Mouse (Mus musculus) erythroid progenitor cell, adult 5-6 weeks (primary cell): ENCODE data around the gene Myo1h. TPM values are rescaled to one million over a fixed set of nuclear protein-coding genes. Genes with fewer than 3 reads are reported as not detected.

Source experiments
- ATAC-seq: replicated peaks from 2 replicates; pipeline ENCODE4 v1.8.0; 2016; ENCODE audit warnings: moderate number of reproducible peaks, mild to moderate bottlenecking, moderate TSS enrichment, inconsistent platforms; ENCODE audit not compliant: poor library complexity, low FRiP score, severe bottlenecking
- total RNA-seq, 2 experiments: library from RNA; stranded (forward) in 1 of 2; stranded (reverse) in 1 of 2; fragments of 150-400 nt in 1 of 2; fragments of 186-747, 209-891 nt in 1 of 2; gene quantifications; 2 replicates each; pipeline versions ENCODE4 v1.2.3 to v1.2.4; 2015 to 2017; ENCODE audit warnings: low replicate concordance in 2 of 2

The Myo1h gene
- total RNA-seq, 2 experiments from 2014 or later: not detected

- 0 out of 2 replicates have a peak, but pooled peaks have one; percentile 40 for ATAC-seq
Observed at GRCm38 (mm10) chr5:114356250-114356935, 67.4 kb downstream of the Myo1h start.

- 0 out of 2 replicates have a peak, but pooled peaks have one; percentile 3 for ATAC-seq
Observed at GRCm38 (mm10) chr5:114356936-114357751, 68.2 kb downstream of the Myo1h start.

GRCm38 (mm10) chr5:114358833-114359232, 69.9 kb downstream of the Myo1h start:
- no peak for ATAC-seq

GRCm38 (mm10) chr5:114359586-114359985, 70.6 kb downstream of the Myo1h start:
- ATAC-seq: no peak

- no peak for ATAC-seq
Observed at GRCm38 (mm10) chr5:114360968-114361367, 72.0 kb downstream of the Myo1h start.

GRCm38 (mm10) chr5:114365043-114365752, 76.2 kb downstream of the Myo1h start:
- peak; percentile 55 for ATAC-seq

GRCm38 (mm10) chr5:114368121-114368520, 79.2 kb downstream of the Myo1h start:
- ATAC-seq: no peak

- ATAC-seq: no peak
Observed at GRCm38 (mm10) chr5:114368803-114369496, 80.0 kb downstream of the Myo1h start.

GRCm38 (mm10) chr5:114369921-114370320, 81.0 kb downstream of the Myo1h start:
- no peak for ATAC-seq

- ATAC-seq: no peak
Observed at GRCm38 (mm10) chr5:114370371-114370776, 81.4 kb downstream of the Myo1h start.

- ATAC-seq: 0 out of 2 replicates have a peak, but pooled peaks have one; percentile 47
Observed at GRCm38 (mm10) chr5:114371331-114371730, 82.4 kb downstream of the Myo1h start.

- no peak for ATAC-seq
Observed at GRCm38 (mm10) chr5:114371731-114372473, 82.9 kb downstream of the Myo1h start.

- ATAC-seq: no peak
Observed at GRCm38 (mm10) chr5:114372565-114372964, 83.6 kb downstream of the Myo1h start.

- ATAC-seq: no peak
Observed at GRCm38 (mm10) chr5:114373174-114373573, 84.2 kb downstream of the Myo1h start.

GRCm38 (mm10) chr5:114373581-114373980, 84.6 kb downstream of the Myo1h start:
- ATAC-seq: no peak

GRCm38 (mm10) chr5:114374409-114375213, 85.6 kb downstream of the Myo1h start:
- ATAC-seq: 0 out of 2 replicates have a peak, but pooled peaks have one; percentile 37

GRCm38 (mm10) chr5:114378177-114378920, 89.4 kb downstream of the Myo1h start:
- no peak for ATAC-seq

GRCm38 (mm10) chr5:114378936-114379335, 90.0 kb downstream of the Myo1h start:
- no peak for ATAC-seq
